Mouse (Mus musculus): ENCODE measurements around the gene Sac3d1.

GRCm38 (mm10) chr19:6157220-6157619, 38.8 kb upstream of the Sac3d1 start:
- TF ChIP-seq CTCF (IDR thresholded peaks at IDR 0.05; ENCODE audit: control insufficient read depth, insufficient read depth, insufficient read length) = no peak
- no peak for TF ChIP-seq MAX (IDR thresholded peaks at IDR 0.05)
- no peak for TF ChIP-seq USF1 (IDR thresholded peaks at IDR 0.05; ENCODE audit: low read depth)
- TF ChIP-seq MYOD1 (IDR thresholded peaks at IDR 0.05; ENCODE audit: control insufficient read depth, insufficient read length, low read depth) = no peak

Measured in C2C12 (cell line).